Mouse (Mus musculus): ENCODE data around the gene Gm28729.

The Gm28729 gene

DNA sequence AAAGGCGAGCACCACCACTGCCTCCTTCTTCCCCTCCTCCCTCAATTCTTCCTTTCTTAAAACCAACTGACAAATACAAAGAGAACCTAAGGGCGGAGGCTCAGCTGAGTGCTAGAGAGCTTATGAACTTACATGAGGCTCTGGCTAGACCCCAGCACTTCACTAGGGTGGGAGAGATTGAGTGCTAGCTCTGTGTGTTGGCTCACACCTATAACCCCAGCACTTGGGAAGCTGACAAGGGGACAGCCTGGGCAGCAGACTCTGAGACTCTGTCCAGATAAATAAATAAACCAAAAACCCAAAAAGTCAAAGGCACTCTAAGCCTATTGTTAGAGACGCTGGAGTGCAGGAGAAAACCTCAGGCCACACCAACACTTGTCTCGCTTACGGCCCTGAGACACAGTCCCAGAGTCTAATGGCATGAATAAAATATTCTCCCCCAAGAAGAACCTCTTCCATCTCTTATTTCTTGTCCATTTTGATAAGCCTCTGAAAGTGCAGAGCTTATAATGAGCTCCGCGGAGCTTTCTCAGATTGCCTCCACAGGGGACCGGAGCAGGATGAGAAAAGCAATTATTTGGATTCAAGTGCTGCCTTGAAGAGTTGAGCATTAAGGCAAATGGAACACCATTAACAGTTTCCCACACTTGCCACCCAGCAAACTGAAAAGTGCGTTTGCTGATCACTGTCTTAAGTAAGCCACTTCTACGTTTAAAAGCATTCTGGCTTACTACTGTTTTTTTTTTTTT lies 64.8 kb downstream of the Gm28729 start:
- DNase-seq = no peak

DNA sequence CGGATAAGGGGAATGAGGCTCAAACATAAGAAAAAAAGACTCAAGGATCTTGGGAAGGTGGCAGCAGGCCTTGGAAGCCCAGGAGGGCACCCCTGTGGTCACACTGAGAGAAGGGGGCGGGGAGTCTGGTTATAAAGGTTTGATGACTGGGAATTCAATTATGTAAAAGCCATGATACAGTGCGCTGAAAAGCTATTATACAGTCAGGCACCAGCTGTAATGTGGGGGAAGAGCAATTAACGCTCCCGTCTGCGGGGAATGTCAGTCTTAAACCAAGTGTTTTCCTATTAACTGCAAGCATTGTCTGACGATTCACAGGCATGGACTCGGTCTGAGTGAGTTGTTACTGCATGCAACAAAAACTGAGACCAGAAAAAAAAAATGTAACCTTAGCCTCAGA lies 69.4 kb downstream of the Gm28729 start:
- peak; percentile 24 for DNase-seq

DNA sequence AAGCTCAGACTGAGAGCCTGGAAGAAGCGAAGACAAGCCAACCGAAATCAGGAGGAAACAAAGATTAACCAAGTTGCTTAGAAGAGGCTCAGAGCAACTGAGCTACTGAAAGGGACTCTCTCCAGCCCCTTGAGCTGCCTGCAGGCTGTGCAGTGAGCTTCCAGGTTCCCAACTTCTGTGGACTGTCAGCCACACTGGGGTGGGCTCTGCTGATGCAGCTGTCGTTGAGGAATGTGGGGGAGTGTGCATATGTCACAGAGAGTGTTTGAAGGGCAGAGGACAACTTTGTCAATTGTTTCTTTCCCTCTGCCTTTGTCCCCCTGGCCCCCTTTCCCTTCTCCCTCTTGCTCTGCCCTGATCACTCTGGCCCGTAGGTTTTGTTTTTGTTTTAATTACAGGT lies 72.1 kb downstream of the Gm28729 start:
- no peak for DNase-seq

DNA sequence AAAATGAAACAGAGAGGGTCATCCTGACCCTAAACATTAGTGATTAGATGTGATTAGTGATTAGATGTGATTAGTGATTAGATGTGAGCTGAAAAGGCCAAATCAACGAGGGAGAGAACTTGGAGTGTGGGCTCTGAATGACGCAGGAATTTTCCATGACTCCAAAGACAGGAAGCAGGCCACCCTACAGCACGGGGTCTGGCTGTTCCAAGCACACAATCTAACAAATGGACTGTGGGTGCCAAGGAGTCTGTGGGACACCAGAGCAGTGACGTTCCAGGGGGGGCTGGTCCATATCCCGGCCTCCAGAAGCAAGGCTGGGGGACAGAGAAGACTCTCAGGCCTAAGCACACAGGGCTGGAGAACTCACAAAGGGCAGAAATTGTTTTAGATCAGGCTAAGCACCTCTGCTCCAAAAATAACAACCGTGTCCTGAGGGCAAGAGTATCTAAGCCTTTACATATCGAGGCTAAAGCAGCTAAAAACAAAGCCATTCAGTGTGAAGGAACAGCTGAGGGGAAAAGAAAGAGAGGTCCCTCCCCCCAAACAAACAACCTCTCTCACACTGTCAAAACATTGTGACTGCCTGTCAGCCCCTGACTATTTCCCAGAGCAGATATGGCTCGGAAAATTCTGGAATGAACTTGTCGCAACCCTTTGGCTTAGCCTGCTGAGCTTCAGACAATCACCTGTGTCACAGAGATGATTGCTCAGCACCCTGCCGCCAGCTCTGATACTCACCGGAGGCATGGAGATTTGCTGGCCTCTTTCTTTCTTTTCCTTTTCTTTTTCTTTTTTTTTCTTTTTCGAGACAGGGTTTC lies 74.0 kb downstream of the Gm28729 start:
- DNase-seq = no peak

- no peak for DNase-seq
Observed at GRCm38 (mm10) chr9:96449514-96449913, 75.5 kb downstream of the Gm28729 start.

DNA sequence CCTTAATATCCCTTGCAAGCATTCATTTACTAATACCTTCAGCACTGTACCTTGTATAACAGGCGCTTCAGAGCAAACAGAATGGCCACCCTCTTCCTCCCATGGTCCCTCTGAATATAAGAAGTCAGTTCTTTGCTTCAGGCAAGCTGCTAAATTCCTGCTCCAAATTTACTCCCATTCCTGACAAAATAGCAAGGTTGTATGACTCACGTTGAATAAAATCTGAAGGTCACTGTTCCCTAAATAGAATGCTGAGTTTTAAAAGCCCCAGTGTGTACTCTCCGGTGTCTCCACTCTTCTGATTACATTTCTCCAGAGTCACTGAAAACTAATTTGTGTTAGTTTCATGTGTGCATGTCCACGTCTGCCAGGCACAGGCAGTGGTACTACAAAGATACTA lies 79.7 kb downstream of the Gm28729 start:
- DNase-seq = no peak

DNA sequence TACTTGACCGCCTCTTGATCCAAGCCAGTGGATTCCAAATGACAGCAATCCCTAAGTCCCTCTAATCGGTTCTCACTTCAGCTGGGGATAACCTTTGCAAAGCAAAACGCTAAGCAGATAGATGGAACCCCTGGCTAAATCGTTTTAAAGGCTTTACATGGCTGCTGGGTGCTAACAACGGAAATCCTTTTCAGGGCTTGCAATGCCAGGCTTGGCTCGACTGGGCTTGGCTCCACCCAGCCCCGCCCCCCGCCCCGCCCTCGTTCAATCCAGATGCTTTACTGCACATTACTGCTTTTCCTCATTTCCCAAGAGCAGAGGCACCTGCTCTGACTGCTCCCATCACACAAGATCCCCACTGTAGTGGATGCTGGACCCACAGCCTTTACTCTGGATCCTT lies 83.0 kb downstream of the Gm28729 start:
- DNase-seq = no peak

- DNase-seq = peak; percentile 28
Observed at GRCm38 (mm10) chr9:96438334-96438871, 86.7 kb downstream of the Gm28729 start.

GRCm38 (mm10) chr9:96437805-96438333 lies 87.2 kb downstream of the Gm28729 start:
- DNase-seq = peak; percentile 20

GRCm38 (mm10) chr9:96436901-96437804 lies 87.9 kb downstream of the Gm28729 start:
- DNase-seq = no peak
